Mouse (Mus musculus) Patski (cell line): ENCODE results near the gene Ccne1. TPM values are rescaled to one million over a fixed set of nuclear protein-coding genes. Genes with fewer than 3 reads are reported as not detected.

ENCODE experiments used
- ATAC-seq: fragments of 100-300 bp; one replicate; pipeline ENCODE4 v1.8.0; 2021
- CTCF ChIA-PET: fragments of 350-600 bp; sonication (Branson Sonifier 250); formaldehyde crosslinking; loops from one replicate; lab custom pipeline; 2022; ENCODE audit warnings: inconsistent platforms; lab: Charles Lee
- POLR2A ChIA-PET: fragments of 350-600 bp; sonication (Branson Sonifier 250); formaldehyde crosslinking; loops from one replicate; lab custom pipeline; 2022; ENCODE audit warnings: antibody characterized with exemption, inconsistent platforms; lab: Charles Lee
- DNase-seq: peaks from one replicate; pipeline ENCODE4 v3.0.0-alpha.2; 2011; ENCODE audit warnings: low read depth, low spot score
- H3K27me3 ChIP-seq: fragments of 371-371 bp; one replicate; pipeline ENCODE4 v1.5.1; 2021
- CTCF ChIP-seq: fragments of 100-300 bp; IDR thresholded peaks from one replicate; pipeline ENCODE4 v1.5.1; 2021
- in situ Hi-C: fragments of 300-500 bp; cut with MboI; formaldehyde crosslinking; loops from 3 replicates; pipeline ENCODE4 v1.11.1; 2018; ENCODE audit warnings: low pct_unique_long_range_greater_than_20kb, mixed read lengths
- polyA plus RNA-seq: library from polyadenylated mRNA; unstranded; gene quantifications from one replicate; pipeline ENCODE4 v1.2.3, GENCODE M21; 2021

Ccne1 gene
- polyA plus RNA-seq, 1 experiment from 2014 or later, result 17.9 TPM

DNA sequence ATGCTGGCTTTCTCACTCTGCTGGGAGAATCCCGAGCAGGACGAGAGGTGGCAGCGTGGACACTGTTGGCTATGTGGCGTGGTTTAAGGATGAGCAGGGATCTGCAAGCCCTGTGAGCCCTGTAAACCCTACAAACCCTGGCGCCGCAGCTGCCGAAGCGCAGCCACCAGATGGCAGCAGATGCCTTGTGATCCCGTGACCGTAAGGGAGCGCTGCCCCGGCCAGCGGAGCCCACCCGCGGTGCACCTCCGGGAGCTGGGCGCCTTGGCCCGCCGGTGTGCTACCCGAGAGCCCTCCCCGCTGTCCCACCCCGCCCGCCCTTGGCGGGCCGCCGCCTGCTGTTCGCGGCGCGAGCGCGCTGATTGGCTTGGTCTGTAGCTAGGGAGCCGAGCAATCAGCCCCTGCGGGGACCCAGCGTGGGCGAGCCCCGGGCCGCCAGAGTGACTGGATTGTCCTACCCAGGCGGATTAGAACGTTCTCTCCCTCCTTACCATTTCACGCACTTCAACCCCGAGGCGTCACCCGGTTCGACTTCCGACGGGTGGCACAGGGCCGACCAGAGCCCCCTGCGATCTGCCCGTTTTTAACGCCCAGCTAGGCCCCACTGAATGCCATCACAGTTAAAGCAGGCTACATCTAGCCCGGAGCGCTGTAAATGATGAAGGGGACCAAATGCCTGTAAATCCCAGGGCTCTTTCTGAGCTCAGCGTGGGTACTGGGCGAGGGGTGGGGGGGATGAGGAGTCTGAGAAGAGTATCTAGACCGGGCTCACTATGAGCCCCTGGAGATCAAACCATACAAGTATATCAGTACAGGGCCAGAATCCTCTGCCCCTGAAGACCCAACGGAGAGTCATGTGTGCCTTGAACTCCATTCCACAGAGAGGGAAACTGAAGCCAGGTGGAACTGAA, 46.0 kb downstream of the Ccne1 start:
- ChIA-PET POLR2A (interaction anchor here (0.7 kb wide), 1 partner anchor 42 kb away, joined by 4 read pairs; no protein-coding TSS in a partner anchor), CTCF (interaction anchor here (0.7 to 2.0 kb wide), 12 partner anchors 9 to 140 kb away, joined by 3 to 11 read pairs (median 4); no protein-coding TSS in a partner anchor)
- ATAC-seq (peak; percentile 96), DNase-seq (peak; percentile 62)
- H3K27me3 ChIP-seq, result peaks cover 6% of the 10 kb centered on the region
- in situ Hi-C loops, result loop anchor here (10.0 kb wide), 1 partner anchor 697 kb away; no protein-coding TSS in a partner anchor
- TF ChIP-seq CTCF, result peak; percentile 100

DNA sequence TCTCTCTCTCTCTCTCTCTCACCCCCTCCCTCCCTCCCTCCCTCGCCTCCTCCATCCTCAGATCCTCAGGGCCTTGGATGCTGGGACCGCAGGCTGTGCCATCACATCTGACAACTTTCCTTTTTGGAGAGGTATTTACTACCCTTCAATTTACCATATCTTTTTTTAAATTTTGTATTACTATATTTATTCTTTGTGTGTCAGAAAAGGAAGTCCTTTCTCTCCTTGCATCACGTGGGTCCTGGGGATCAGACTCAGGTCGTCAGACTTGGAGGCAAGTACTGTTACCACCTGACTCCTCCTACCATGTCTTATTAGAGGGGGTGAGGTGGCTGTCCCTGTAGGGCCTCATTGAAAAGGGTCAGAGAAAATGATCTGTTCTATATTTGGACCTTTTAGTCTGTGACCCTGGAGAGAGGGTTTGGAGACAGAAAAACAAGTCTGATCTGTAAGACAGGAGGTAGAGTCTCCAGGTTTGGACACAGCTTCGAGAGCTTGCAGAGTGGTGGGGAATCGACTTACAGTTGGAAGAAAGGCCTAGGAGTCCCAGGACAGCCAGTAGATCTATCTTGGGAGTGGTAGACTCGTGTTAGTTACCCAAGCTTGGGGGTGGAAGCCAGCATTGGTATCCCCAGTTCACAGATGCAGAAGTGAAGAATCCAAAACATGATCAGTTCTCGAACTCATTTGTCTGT, 47.6 kb downstream of the Ccne1 start:
- in situ Hi-C loops, result loop anchor here (5.0 to 10.0 kb wide), 2 partner anchors 83 to 695 kb away; no protein-coding TSS in a partner anchor
- ATAC-seq (no peak), DNase-seq (no peak)
- TF ChIP-seq CTCF, result no peak
- POLR2A ChIA-PET, result no interaction called here
- peaks cover 6% of the 10 kb centered on the region for H3K27me3 ChIP-seq
- CTCF ChIA-PET, result interaction anchor here (0.8 to 1.0 kb wide), 2 partner anchors 14 to 126 kb away, joined by 3 read pairs; no protein-coding TSS in a partner anchor

DNA sequence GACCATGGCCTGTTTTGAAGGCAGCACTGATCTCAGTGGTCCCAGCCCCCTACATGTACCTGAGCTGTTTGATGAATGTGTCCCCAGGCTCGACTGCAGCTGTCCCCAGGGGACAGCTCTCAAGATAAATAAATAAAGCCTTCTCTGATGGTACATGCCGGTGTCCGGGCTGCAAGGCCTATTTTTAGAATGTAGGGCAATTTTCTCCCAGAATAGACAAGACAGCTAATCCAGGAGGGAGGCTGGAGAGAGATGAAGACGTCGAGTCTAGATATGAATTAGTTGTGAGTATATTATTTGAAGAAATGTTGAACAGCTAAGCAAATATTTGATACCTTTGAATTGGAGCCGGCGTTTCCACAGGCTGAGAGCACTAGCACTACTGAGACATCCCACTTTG, 48.2 kb downstream of the Ccne1 start:
- TF ChIP-seq CTCF, result no peak
- POLR2A ChIA-PET, result no interaction called here
- in situ Hi-C loops, result loop anchor here (5.0 kb wide), 1 partner anchor 83 kb away; no protein-coding TSS in a partner anchor

DNA sequence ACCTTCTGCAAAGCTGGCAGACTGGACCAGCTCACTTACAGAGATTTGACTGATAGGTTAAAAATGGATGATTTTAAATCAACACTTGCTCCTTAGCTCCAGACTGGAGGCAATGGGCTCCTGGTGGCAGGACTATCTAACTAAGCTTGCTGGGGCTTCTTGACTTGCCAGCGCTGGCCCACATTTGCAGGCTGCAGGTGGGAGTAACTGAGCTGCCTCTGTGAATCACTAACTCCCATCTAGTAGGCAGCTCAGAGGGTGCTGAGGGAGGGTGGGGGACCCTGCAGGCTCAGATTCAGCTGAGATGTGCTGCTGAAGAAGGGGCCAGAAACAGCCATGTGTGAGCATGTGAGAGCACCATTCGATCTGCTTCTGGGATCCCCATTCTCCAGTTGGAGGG, 51.3 kb downstream of the Ccne1 start:
- in situ Hi-C loops, result loop anchor here (5.0 kb wide), 1 partner anchor 86 kb away; no protein-coding TSS in a partner anchor
- CTCF ChIA-PET, result interaction anchor here (1.0 kb wide), 1 partner anchor 85 kb away, joined by 3 read pairs; no protein-coding TSS in a partner anchor
- TF ChIP-seq CTCF, result no peak
- no peak for DNase-seq
- POLR2A ChIA-PET, result no interaction called here
- peaks cover 8% of the 10 kb centered on the region for H3K27me3 ChIP-seq
- ATAC-seq, result no peak

More for the DNA sequence above, 48.2 kb downstream of the Ccne1 start:
- peaks cover 6% of the 10 kb centered on the region for H3K27me3 ChIP-seq
- ATAC-seq (no peak), DNase-seq (no peak)
- CTCF ChIA-PET, result interaction anchor here (1.0 kb wide), 1 partner anchor 15 kb away, joined by 3 read pairs; no protein-coding TSS in a partner anchor

DNA sequence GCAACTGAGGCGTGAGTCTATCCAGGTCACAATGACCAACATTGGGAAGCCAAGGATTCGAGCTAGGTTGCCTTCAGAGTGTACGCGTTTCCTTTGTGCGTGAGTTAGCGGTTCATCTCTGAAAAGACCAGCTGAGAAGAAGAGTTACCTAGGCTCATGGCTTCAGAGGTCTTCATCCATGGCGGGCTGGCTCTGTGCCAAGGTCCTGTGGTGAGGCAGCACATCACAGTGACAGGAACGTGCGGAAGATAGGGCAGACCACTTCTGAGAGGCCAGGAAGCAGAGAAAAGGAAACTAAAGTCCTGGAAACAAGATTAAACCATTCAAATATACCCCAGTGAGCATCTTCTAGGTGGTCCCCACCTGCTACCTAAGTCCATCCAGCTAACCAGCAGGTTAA, 53.1 kb downstream of the Ccne1 start:
- DNase-seq (no peak), ATAC-seq (no peak)
- in situ Hi-C loops, result no loop called here
- ChIA-PET POLR2A (no interaction called here), CTCF (no interaction called here)
- no peak for TF ChIP-seq CTCF
- peaks cover 8% of the 10 kb centered on the region for H3K27me3 ChIP-seq

Other genes starting within 250 kb of the Ccne1 start
- gene Uri1, start 84.0 kb downstream of the Ccne1 start, polyA plus RNA-seq, result 46.6 TPM
- 25.0 TPM for gene 1600014C10Rik, start 75.7 kb upstream of the Ccne1 start, polyA plus RNA-seq
- gene Plekhf1, start 120.5 kb upstream of the Ccne1 start, polyA plus RNA-seq, result 18.4 TPM
- 38.8 TPM for gene Pop4, start 163.9 kb upstream of the Ccne1 start, polyA plus RNA-seq